Mouse (Mus musculus): Measurements from ENCODE around the gene Shisa5. TPM values are rescaled to one million over a fixed set of nuclear protein-coding genes. Genes with fewer than 3 reads are reported as not detected.

Shisa5 gene
- 38.3 and 42.4 TPM in 2 replicates for polyA plus RNA-seq (2016; fragmentation: Nextera tagmentation; extraction: Ambion mirVana)

- Histone ChIP-seq H3K9me3 (no peaks in the 10 kb centered on the region), H3K27ac (replicated peaks) (no peak within 1 kb of the TSS; the same call in 1 of the 2 replicates), H3K4me3 (peak within 1 kb of the TSS; percentile 69), H3K9ac (replicated peaks) (peak within 1 kb of the TSS; percentile 76), H3K27me3 (0 out of 2 replicates have a peak, but pooled peaks cover 9% of the 10 kb centered on the region), H3K36me3 (no peaks in the 10 kb centered on the region), H3K4me2 (replicated peaks) (peak within 1 kb of the TSS; percentile 89), H3K4me1 (peaks cover 13% of the 10 kb centered on the region)
- 1% methylated on average over 39 of the region's 40 CpGs for WGBS
- ATAC-seq (ENCODE audit: low FRiP score, low read depth): peak; percentile 82
These were observed at the start of gene Shisa5 for GRCm38 (mm10) chr9:109038086-109038895. Shisa5 (plus strand) TSS chr9:109038565.

DNA sequence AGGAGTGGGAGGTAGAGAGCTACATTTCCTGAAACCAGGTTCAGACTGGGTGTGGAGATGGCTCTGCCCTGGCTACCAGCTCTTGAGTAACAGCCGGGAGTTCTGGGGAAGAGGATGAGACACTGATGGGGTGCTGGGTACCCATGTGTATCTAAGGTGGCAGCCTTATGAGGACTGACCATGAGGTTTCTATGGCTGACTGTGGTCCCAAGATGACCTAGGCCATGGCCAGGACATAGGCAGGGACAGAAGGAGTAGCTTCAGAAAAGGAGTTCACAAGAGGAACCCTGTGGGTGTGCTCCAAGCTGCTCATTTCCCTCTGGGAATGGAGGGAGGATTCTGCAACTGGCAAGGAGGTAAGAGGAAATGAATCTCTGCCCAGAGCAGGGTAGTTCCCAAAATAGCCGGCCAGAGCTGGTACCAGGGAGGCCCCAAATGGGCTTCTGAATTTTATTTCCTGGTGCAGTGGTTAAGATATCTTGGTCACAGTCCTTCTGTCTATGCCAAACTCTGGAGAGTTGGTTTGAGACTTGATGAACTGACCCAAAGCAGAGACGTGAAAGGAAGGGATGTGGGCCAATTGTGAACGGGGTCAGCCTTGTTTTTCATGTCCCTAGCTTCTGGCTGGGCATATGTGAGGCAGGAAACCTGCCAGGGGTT is 48.4 kb upstream of the Shisa5 start:
- H3K27me3 ChIP-seq: no peaks in the 10 kb centered on the region
- no peaks in the 10 kb centered on the region; the same call in 1 of the 2 replicates for H3K36me3 ChIP-seq
- H3K27ac ChIP-seq (replicated peaks): no peak overlapping the region
- H3K9ac ChIP-seq (replicated peaks): no peak overlapping the region
- 76% methylated on average over 4 of the region's 4 CpGs for WGBS
- no peak for ATAC-seq (ENCODE audit: low FRiP score, low read depth)
- H3K4me3 ChIP-seq: no peak overlapping the region
- peaks cover 18% of the 10 kb centered on the region for H3K4me1 ChIP-seq
- H3K9me3 ChIP-seq: no peaks in the 10 kb centered on the region
- no peak overlapping the region for H3K4me2 ChIP-seq (replicated peaks)

GRCm38 (mm10) chr9:108990462-108990820 is 47.9 kb upstream of the Shisa5 start:
- ATAC-seq (ENCODE audit: low FRiP score, low read depth): no peak
- no peaks in the 10 kb centered on the region for H3K27me3 ChIP-seq
- 79% methylated on average over 7 of the region's 7 CpGs for WGBS
- no peak overlapping the region for H3K4me2 ChIP-seq (replicated peaks)
- H3K4me1 ChIP-seq: peaks cover 20% of the 10 kb centered on the region
- no peak overlapping the region for H3K4me3 ChIP-seq
- H3K9me3 ChIP-seq: no peaks in the 10 kb centered on the region
- H3K27ac ChIP-seq (replicated peaks): no peak overlapping the region
- no peak overlapping the region for H3K9ac ChIP-seq (replicated peaks)
- H3K36me3 ChIP-seq: no peaks in the 10 kb centered on the region; the same call in 1 of the 2 replicates

- Histone ChIP-seq H3K36me3 (no peaks in the 10 kb centered on the region; the same call in 1 of the 2 replicates), H3K4me2 (replicated peaks) (peak within 1 kb of the TSS; percentile 64), H3K4me1 (peaks cover 25% of the 10 kb centered on the region), H3K9me3 (no peaks in the 10 kb centered on the region), H3K27me3 (no peaks in the 10 kb centered on the region), H3K27ac (replicated peaks) (peak within 1 kb of the TSS; percentile 58), H3K4me3 (peak within 1 kb of the TSS; percentile 50), H3K9ac (replicated peaks) (peak within 1 kb of the TSS; percentile 56)
- ATAC-seq (ENCODE audit: low FRiP score, low read depth): peak; percentile 95
- WGBS: 1% methylated on average over 31 of the region's 31 CpGs
These were observed 46.8 kb upstream of the Shisa5 start, which contains the start of gene Pfkfb4 for GRCm38 (mm10) chr9:108991428-108992084. Pfkfb4 (plus strand) TSS chr9:108991778.

DNA sequence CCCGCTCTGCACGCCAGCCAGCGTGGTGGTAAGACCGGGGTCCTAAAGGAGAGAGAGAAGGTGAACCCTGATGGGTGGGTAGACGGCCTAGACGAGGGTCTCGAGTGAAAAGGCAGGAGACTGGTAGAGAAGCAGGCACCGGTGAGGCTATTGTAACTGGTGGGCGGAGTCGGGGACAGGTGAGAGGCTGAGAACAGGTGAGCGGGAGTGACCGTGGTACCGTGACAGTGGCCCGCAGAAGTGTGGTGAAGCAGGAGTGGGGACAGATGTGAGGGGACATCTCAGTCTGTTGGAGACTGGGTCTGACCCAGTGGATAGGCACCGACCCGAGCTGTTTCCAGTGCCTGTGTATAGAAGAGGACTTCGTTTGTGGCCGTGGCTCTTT is 46.3 kb upstream of the Shisa5 start:
- 10% methylated on average over 18 of the region's 18 CpGs for WGBS
- peaks cover 25% of the 10 kb centered on the region for H3K4me1 ChIP-seq

GRCm38 (mm10) chr9:108992620-108993361 is 45.6 kb upstream of the Shisa5 start:
- H3K4me2 ChIP-seq (replicated peaks): peak overlapping the region; percentile 64
- 85% methylated on average over 9 of the region's 9 CpGs for WGBS

More for the DNA sequence above, 46.3 kb upstream of the Shisa5 start:
- Histone ChIP-seq H3K27me3 (no peaks in the 10 kb centered on the region), H3K4me3 (peak overlapping the region; percentile 50), H3K9ac (replicated peaks) (peak overlapping the region; percentile 56), H3K36me3 (no peaks in the 10 kb centered on the region; the same call in 1 of the 2 replicates), H3K4me2 (replicated peaks) (peak overlapping the region; percentile 64), H3K9me3 (no peaks in the 10 kb centered on the region), H3K27ac (replicated peaks) (peak overlapping the region; percentile 58)
- ATAC-seq (ENCODE audit: low FRiP score, low read depth): no peak; the same call in 1 of the 2 replicates

DNA sequence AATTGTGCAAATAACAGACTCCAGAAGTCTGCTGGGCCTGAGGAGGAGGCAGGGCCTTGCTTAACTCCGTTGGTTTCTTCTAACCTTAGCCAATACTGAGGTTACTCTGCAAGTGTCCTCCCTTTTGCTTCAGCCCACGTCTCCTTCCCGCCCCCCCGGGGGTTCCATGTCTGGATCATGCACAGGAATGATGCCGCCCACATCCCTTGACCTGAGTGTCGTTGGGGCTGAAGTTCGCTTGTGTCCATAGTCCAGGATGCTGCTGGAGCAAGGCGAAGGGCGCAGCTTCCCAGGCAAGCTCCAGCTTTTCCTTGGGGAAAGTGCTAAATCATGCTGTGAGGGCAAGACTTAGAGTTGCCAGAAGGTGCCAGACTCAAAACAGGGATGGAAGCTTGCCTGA is 42.0 kb upstream of the Shisa5 start:
- peaks cover 14% of the 10 kb centered on the region; the same call in 1 of the 2 replicates for H3K4me1 ChIP-seq
- H3K27ac ChIP-seq (replicated peaks): no peak overlapping the region
- H3K27me3 ChIP-seq: no peaks in the 10 kb centered on the region
- H3K9ac ChIP-seq (replicated peaks): no peak overlapping the region
- no peak for ATAC-seq (ENCODE audit: low FRiP score, low read depth)
- no peaks in the 10 kb centered on the region for H3K9me3 ChIP-seq
- no peaks in the 10 kb centered on the region; the same call in 1 of the 2 replicates for H3K36me3 ChIP-seq
- WGBS: 82% methylated on average over 9 of the region's 9 CpGs
- no peak overlapping the region for H3K4me3 ChIP-seq
- H3K4me2 ChIP-seq (replicated peaks): no peak overlapping the region

More at GRCm38 (mm10) chr9:108992620-108993361, 45.6 kb upstream of the Shisa5 start:
- H3K27me3 ChIP-seq: no peaks in the 10 kb centered on the region
- no peak overlapping the region for H3K27ac ChIP-seq (replicated peaks)
- H3K9ac ChIP-seq (replicated peaks): peak overlapping the region; percentile 56; the same call in 1 of the 2 replicates
- peaks cover 24% of the 10 kb centered on the region for H3K4me1 ChIP-seq
- H3K36me3 ChIP-seq: no peaks in the 10 kb centered on the region; the same call in 1 of the 2 replicates
- ATAC-seq (ENCODE audit: low FRiP score, low read depth): no peak
- H3K4me3 ChIP-seq: peak overlapping the region; percentile 50
- no peaks in the 10 kb centered on the region for H3K9me3 ChIP-seq

DNA sequence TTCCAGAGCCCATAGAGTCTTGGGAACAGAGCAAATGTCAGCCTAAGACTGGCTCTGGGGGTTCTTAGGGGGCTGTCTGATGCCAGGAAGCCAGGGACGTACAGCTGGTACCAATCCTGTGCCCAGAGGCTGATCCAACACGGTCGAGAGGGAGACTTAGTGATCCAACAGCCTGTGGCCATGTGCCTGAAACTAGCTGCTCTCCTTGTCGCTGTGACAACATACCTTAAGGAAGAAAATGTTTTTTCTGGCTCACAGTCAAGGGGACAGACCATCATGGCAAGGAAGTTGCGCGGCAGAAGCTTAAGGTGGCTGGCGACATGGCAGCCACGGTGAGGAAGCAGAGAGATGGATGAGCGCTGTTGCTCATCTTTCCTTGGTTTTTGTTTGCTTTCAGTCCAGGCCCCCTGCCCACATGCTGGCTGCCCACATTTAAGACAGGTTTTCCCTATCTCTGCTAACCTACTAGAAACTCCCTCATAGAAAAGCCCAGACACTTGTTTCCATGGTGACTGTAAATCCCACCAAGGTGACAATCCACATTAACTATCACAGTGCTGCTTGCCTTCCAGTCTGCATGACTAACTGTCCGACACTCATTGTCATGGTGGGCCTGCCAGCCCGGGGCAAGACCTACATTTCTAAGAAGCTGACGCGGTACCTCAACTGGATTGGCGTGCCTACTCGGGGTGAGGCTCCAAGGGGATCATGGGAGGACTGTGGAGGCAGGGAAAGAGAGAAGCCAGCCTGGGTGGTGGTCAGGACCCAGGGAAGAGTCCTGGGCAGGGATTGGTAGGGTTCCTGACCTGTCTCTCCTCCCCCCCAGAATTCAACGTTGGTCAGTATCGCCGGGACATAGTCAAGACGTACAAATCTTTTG is 39.8 kb upstream of the Shisa5 start:
- ATAC-seq (ENCODE audit: low FRiP score, low read depth): no peak
- Histone ChIP-seq H3K4me2 (replicated peaks) (no peak overlapping the region), H3K4me1 (peaks cover 7% of the 10 kb centered on the region; the same call in 1 of the 2 replicates), H3K9ac (replicated peaks) (no peak overlapping the region), H3K36me3 (no peaks in the 10 kb centered on the region; the same call in 1 of the 2 replicates), H3K27ac (replicated peaks) (no peak overlapping the region), H3K27me3 (no peaks in the 10 kb centered on the region), H3K4me3 (no peak overlapping the region), H3K9me3 (no peaks in the 10 kb centered on the region)
- WGBS: 83% methylated on average over 19 of the region's 19 CpGs

DNA sequence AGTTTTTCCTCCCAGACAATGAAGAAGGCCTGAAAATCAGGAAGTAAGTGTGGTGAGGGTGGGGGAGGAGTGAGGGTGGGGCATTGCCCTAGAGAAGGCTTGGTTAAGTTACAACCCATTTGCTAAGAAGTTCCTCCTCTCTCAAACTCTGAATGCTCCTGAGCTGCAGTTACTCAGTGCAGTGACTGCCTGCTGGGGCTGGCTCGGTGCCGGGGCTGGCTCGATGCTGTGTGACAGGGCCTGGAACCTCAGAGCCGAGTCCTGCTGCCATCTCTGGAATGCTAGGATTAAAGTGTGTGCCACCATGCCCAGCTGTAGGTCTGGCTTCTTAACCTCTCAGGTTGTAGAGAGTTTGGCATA is 39.2 kb upstream of the Shisa5 start:
- H3K27me3 ChIP-seq: no peaks in the 10 kb centered on the region
- H3K4me3 ChIP-seq: no peak overlapping the region
- peaks cover 7% of the 10 kb centered on the region; the same call in 1 of the 2 replicates for H3K4me1 ChIP-seq
- 78% methylated on average over 4 of the region's 4 CpGs for WGBS
- no peak overlapping the region for H3K9ac ChIP-seq (replicated peaks)
- H3K4me2 ChIP-seq (replicated peaks): no peak overlapping the region
- H3K36me3 ChIP-seq: no peaks in the 10 kb centered on the region; the same call in 1 of the 2 replicates
- H3K9me3 ChIP-seq: no peaks in the 10 kb centered on the region
- ATAC-seq (ENCODE audit: low FRiP score, low read depth): no peak
- no peak overlapping the region for H3K27ac ChIP-seq (replicated peaks)

DNA sequence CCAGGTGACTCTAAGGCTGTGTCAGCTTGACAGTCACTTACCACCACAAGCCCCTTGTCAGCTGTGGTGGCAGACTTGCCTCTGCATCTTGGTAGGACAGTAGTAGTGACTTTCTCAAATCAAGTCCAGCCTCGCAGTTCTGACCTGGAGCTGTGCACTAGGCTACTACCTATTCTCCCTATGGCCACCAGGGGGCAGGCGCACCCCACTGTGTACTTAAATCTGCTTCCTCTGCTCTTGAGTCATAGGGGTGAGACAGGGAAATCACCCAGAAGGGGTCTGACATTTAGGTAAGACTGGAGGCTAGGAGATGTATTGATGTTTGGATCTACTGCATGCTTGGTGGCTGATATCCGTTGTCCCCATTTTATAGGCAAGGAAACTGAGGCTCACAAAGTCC is 37.6 kb upstream of the Shisa5 start:
- ATAC-seq (ENCODE audit: low FRiP score, low read depth): peak; percentile 38; the same call in 1 of the 2 replicates
- 14% methylated on average over 3 of the region's 3 CpGs for WGBS
- Histone ChIP-seq H3K4me2 (replicated peaks) (no peak overlapping the region), H3K9ac (replicated peaks) (no peak overlapping the region), H3K36me3 (no peaks in the 10 kb centered on the region), H3K4me1 (peaks cover 2% of the 10 kb centered on the region; the same call in 1 of the 2 replicates), H3K27me3 (no peaks in the 10 kb centered on the region), H3K4me3 (no peak overlapping the region), H3K9me3 (no peaks in the 10 kb centered on the region), H3K27ac (replicated peaks) (no peak overlapping the region)

Data from midbrain, embryonic 12.5 days (tissue).